Mouse (Mus musculus) layer of hippocampus, adult 18-20 months (tissue): ENCODE measurements around the gene Epb41. TPM values are rescaled to one million over a fixed set of nuclear protein-coding genes. Genes with fewer than 3 reads are reported as not detected.

Experiments used
- DNase-seq, 2 experiments: peaks; one replicate each; pipeline ENCODE4 v3.0.0; 2022; ENCODE audit warnings: low spot score in 2 of 2
- total RNA-seq, 2 experiments: library from RNA; stranded (reverse); gene quantifications; 2 replicates each; pipeline ENCODE4 v1.2.3; 2021

Epb41 gene
- total RNA-seq, 2 experiments from 2014 or later = 16.2 to 20.8 TPM

DNA sequence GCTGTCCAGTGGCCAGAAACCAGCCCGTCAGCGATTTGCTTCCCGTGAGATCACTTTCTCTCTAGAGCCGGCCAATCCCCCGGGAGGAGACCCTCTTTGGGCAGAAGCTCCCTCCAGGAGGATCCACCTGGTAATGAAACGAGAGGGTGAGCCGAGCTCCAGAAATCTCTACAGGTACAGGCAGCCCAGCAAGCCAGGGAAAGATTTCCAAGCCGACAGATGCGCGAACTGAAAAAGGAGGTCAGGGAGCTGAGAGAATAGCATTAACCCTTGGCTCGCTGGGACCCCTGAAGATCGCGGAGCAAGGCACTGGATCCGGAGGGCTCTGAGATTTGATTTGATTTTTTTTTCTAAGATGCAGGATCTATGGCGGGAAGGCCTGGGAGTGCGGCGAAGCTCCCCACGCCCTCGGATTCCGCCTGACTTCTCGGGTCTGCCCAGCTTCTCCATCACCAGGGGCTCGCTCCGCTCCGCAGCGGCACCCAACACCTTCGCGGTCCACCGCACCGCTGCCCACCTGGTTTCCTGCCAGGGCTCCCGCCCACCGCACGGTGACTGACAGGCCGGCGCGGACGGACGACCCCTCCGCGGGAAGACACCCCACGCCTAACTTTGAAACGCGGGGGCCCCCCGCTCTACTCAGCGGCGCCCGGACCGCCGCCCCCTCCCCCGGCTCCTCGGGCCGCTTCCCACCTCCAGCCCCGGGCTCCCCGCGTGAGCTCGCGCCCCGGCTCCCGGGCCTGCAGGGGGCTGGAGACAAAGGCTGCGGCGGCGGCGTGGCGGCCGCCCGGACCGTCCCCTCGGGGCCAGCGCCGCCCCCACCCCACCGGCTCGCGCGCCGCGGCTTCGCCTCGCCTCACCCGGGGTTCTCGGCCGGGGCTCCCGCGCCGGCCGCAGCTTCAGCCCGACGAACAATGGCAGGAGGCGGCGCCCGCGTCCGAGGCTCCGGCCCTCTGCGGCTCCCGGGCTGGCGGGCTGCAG, 26.8 kb downstream of the Epb41 start:
- no peak for DNase-seq

DNA sequence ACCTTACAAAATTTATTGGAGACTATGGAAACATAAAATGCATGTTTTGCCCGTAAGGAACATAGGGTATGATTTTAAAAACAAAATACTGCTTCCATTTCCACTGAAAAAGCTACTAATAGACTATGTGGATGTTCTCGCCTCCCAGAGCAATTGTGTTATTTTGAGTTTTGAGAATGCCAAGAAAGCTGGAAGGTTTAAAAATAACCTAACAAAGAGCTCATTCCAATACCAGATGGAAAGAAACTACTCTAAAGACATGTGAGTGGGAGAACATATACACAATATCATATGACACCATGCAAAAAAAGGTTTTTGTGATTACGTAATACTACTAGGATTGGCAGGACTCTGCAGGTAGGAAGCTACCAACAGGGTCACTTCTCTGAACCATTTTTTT, 31.4 kb downstream of the Epb41 start:
- peak in 1 of 2 experiments; percentile 21 for DNase-seq

DNA sequence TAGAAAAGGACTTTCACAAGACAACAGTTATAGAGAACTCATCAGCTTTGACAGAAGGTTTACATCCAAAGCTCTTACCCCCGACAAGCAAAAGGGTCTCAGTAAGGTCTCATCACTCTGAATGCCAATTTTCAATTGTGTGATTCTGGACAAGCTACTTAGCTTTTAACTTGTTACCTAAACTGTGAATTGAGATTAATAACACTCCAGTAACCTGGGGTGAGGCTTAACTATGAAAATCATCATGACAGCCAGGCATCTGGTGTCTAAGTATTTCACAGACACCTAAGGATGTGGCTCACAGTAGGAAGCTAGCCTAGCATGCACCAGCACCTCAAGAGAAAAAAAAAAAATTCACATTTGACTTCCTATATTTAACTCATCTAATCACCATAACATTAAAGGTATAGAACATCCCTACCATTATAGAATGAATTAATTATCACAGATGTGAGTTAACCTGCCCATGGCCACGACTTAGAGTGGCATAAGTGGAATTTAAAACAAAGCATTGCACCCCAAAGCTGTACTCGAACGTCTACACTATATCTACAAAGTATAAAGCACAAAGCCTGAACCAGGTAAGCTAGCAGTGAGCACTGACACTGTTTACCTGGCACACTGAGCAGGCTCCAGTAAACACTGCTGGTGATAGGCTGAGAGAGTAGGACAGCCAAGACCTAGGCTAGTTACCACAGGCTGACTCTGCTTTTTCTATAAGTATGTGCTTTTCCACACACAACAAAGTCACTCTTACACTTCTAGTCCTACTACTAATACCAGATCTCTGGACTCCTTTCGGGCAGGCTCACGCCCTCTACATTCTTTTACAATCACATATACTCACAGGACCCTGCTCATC, 33.4 kb downstream of the Epb41 start:
- no peak for DNase-seq

DNA sequence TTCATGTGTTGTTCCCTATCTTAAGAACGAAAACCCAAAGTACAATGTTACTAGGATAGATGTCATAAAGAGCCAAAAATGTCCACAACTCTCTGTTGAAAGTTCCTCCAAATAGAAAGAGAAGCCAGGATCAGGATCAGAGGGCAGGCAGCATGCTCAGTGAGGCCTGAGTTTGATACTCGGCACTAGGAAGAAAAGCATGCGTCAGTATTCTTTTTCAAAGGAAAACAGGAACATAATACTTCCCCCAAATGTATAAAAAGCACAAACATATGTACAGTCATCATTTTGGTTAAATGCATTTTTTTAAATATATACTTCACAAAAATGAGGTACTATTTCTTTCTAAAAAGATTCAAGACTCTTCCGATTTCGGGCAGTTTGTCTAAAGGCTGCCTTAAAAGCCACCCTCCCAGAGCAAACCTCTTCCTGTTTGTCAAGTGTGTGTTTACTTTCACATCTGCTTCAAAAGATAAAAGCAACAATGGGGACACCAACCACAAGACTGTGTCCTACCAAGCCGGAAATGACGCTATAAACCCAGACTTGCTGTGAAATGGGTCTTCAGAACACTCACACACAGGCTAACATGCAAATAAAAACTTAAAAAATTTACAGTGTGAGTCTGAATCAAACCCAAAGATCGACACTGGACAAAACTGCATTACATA, 35.0 kb downstream of the Epb41 start:
- no peak for DNase-seq

DNA sequence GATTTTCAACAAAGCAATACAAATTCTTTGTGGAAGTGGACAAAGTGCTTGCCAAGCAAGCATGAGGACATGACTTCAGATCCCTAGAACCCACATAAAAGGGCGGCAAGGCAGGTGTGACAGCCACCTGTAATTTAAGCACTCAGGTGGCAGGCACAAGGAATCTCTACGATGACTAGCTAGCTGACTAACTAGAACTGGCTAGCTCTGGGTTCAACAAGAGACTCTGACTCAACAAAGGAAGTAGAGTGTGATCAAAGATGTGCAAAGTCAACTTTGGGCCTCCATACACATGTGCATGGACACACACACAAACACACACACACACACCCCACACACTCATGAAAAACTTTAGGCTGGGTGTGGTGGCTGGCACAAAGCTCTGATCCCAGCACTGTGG, 35.6 kb downstream of the Epb41 start:
- DNase-seq = no peak

DNA sequence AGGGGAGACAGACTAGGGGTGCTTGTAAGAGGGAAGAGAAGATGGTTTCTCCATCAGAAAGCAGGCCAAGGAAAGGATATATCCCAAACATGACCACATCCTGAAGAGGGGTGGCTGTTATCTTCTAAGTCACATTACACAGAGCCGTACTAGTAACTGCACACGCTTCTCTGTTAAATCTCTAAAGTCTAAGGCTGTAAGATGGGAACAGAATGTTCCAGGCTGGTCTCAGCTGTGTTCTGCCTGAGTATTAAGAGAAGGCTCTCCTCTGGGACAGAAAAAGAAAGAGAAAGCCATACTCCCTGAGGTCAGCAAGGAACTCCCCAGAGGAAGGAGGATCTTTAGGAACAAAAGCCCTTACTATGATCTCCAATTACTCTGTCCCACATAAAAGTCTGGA, 36.3 kb downstream of the Epb41 start:
- DNase-seq = no peak

DNA sequence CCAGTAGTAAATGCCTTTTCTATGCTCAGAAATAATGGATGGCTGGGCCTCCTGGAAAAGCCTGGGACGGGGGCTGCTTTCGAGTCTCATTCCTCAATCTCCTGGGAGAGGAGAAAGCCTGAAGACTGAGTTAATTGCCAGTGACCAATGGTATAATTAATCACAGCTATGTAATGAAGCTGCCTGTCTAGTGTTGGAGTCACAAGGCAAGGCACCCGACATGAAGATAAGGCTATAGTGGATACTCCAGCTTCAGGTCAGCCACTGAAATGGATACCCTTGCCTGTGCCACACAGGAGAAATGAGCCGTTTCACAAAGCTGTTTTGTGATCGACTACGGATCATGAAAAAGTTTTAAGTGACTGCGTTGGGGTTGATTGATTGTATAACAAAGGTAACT, 37.1 kb downstream of the Epb41 start:
- DNase-seq = no peak

DNA sequence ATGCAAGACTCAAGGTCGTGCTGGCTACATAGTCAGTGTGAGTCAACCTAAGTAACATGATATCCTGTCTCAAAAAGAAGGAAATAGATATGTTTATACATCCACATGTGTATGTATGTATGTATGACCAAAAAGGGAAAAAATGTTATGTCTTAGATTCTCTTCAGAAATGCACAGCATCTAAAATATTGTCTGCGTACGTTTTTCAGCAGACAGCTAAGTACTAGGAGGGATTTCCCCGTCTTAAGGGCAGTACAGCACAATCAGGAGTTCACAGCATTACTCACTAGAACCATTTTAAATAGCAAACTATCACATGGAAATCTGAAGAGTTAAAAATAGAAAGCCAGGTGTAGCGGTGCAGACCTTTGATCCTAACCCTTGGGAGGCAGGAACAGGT, 38.0 kb downstream of the Epb41 start:
- DNase-seq = no peak

DNA sequence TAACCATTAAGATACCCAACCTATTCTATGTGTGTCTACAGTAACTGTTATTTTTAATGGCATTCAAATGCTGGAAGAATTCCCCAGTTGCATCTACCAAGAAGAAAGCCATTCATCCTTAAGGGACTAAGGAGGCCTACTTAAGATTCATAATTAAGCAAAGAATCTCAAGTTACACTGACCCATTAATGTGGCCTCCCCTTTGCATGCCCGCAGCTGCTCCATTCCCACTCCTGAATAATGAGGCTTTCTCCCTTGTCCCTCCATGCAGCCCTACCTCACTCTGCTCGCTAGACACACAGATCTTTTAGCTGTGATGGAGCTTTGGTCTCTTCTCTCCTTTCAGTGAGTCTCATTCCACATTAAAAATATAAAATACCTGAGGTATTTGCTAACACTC, 40.9 kb downstream of the Epb41 start:
- no peak for DNase-seq

DNA sequence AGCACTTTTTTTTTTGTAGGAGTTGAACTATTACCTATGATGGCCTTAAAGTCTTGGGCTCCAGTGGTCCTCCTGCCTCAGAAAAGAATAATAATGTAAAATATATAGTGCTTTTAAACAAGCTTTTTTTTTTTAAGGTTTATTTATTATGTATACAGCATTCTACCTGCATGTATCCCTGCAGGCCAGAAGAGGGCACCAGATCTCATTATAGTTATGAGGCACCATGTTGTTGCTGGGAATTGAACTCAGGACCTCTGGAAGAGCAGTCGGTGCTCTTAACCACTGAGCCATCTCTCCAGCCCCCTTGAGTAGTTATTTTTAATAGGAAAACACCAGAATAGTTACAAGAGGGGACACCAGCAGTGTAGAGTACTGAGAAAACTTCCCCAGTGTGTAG, 41.9 kb downstream of the Epb41 start:
- no peak for DNase-seq

DNA sequence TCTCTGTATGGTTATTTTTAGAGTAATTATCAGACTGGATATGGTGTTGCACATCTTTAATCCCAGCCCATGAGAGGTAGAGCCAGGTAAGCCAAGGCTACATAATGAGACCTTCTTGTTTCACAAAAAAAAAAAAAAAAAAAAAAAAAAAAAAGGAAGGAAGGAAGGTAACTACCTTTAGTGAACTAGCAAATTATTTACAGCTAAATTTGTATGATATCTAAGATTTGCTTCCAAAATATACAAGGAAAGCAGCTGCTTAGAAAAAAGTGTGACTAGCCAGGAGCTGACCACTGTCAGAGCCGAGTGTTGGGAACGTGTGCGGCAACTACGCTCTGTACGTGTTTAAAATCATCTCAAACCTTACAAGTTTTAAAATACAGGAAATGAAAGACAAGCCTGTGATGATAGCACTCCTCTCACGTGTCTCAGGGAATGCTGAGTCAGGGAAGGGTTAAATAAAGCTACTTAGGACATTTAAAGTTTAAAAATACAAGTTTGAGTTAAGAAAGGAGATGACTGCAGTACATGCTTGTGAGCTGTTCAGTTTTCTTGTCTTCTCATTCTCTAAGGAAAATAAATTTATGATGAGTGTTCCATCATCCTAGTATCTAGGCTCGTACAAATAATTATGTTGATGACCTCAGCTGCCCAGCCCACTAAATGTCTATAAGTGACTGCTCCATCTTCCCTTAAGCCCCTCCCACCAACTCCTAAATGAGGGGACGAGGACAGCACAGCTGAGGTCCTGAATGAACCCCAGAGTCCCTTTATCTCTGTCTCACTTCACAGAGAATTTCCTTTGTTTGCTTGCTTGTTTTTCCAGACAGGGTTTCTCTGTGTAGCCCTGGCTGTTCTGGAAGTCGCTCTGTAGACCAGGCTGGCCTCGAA, 45.0 kb downstream of the Epb41 start:
- no peak for DNase-seq

DNA sequence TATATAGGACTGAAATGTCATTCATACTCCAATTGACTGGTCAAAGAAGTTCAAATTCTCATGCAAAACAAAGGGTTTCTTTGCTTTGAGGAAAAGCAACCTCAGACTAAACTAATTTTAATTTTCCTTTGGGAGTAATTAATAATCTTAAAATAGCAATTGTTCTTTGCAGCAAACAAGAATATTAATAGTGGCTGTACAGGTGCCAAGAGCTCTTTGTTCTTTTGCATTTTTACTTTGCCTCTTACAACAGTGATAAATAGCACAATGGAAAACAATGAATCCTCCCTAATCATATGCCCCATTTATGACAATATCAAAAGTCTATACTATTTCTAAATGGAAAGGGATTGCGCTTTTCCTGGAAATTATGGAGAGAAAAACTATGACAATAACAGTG, 47.3 kb downstream of the Epb41 start:
- DNase-seq = peak in 1 of 2 experiments; percentile 23

DNA sequence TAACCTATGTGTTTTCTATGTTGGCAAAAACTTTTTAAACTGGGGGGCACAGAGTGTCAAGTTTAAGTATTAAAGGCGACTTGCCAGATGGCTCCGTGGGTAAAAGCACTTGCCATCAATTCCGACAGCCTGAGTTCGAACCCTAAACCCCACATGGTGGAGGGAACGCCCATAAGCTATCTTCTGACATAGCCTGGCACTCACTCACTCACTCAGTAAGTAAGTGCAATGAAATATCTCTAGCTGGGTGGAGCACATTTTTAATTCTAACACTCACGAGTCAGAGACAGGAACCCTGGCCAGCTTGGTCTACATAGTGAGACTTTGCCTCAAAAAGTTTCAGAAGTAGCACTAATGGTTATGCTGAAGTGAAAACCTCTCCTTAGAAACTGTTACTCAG, 48.0 kb downstream of the Epb41 start:
- no peak for DNase-seq

DNA sequence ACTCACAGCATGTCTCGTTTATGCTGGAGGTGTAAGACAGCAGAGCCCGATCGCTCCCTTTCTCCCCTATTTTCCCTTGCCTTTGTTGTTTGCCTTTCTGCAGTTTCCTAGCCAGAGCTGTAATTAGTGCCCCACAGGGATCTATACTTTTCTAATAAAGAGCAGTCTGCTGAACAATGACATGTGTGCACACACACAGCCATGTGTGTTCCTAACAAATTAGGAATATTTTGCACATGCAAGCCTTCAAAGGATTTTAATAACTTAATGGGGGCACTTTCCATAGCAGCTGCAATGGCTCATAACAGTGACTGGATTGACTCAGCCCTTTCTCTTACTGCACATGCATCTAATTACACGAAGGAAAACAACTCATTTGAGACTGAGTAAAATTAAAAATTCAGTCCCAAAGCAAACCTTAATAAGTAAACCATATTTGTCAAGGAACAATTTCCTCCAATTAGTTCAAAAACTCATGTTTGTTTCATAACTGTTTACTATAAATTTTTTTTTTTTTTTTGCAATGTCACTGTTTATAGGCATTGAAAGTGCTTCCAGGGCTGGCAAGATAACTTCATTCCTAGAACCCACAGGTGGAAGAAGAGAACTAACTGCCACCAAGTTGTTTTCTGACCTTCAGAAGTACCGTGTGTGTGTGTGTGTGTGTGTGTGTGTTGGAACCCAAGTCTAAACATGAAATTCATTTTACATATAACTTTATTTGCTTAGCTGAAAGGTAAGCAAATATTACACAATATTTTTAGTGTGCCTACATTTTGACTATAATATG, 49.2 kb downstream of the Epb41 start:
- no peak for DNase-seq

DNA sequence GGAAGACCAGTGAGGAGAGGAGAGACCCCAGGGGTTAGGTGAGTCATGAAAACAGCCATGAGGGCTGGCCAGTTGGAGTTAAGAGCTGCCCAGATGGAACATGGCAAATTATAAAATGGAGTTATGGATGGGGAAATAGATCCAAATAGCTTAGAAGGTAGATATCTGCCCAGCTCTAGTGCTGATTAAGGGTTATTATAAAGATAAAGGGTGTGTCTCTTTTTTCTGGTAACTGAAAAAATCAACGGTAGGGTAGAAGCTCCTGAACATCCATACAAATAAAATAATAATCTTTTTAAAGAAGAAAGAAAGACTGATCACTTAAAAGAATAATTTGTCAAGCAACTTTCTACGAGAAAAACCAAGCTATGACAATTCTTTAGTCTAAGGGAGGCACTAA, 49.9 kb downstream of the Epb41 start:
- no peak for DNase-seq

DNA sequence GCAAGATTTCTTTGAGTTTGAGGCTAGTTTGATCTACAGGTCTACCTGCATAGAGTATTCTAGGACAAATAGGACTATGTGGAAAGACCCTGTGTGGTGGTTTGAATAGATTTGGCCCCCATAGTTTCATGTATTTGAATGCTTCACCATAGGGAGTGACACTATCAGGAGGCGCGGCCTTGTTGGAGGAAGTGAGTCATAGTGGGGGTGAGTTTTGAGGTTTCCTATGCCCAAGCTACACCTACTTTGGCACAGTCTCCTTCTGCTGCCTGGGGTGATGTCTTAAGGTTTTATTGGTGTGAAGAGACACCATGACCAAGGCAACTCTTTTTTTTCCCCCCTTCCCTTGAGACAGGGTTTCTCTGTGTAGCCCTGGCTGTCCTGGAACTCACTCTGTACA, 51.3 kb downstream of the Epb41 start:
- no peak for DNase-seq

DNA sequence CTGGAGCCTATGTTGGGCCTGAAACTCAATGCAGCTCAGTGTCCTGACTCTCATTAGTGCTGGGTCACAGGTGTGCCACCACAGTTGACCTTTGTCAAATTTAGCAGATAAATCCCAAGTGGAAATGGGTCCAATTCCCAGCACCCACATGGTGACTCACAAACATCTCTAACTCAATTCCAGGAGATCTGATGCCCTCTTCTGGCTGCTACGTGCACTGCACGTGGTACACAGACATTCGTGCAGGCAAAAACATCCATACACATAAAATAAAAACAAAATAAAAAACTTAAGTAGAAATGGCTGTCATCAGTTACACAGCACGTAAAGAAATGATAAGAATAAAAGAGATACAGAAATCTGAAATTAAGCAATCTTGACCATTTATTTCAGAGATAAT, 52.5 kb downstream of the Epb41 start:
- DNase-seq = no peak

DNA sequence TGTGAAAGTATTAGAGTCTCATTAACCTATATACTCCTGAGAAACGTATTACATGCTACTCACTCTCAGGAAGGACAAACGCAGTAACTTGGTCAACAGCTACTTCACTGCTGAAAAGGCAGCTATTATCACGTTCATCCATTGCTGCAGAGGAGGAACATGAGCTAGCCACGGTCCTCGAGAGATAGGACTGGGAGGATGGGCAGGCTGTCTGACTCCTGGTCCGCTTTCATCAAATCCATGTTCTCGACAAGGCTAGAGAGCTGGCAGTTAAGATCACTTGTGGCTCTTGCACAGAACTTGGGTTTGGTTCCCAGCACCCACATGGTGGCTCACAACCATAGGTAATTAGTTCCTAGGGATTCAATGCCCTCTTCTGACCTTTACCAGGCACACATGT, 53.2 kb downstream of the Epb41 start:
- DNase-seq = no peak

DNA sequence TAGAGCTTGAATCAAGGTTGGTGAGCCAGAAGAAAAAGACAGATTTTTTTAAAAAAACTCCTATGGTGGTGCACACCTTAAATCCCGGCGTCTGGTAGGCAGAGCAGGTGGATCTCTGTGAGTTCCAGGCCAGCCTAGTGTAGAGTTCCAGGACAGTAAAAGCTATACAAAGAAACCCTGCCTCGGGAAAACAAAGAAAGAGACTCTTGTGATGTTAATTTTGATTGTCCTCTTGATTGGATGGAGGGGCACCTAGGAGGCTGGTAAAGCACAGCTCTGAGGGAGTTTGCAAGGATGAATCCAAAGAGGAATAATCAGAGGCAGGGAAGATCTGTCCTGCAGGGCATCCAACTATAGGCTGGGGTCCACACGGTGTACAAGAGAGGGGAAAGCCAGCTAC, 56.6 kb downstream of the Epb41 start:
- no peak for DNase-seq

DNA sequence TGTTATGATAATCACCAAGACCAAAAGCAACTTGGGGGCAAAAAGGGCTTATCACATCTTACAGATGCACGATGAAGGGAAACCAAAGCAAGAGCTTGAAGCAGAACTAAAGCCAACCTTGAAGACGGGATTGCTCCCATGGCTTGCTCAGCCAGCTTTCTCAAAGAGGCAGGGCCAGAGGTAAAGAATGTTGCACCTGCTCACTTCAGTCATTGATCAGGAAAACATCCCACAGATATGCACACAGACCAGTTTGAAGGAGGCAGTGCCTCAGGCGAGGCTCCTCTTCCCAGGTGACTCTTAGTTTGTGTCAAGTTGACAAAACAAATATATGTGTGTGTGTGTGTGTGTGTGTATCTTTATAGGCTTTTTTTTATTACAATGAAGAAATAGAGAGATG, 59.7 kb downstream of the Epb41 start:
- DNase-seq = no peak
